Mouse (Mus musculus) liver, embryonic 14.5 days (tissue): Measurements from ENCODE around the gene Med24. TPM values are rescaled to one million over a fixed set of nuclear protein-coding genes. Genes with fewer than 3 reads are reported as not detected.
"Not testable (repeated sequence)": the region's sequence is repeated elsewhere in the genome, so short reads cannot be mapped to it uniquely, and the experiment has no call there.

ENCODE experiments used
- ATAC-seq: fragments of 200-750 bp; cut with Nextera tagmentation; 2 replicates; pipeline ENCODE4 v1.8.0; 2017; ENCODE audit warnings: moderate number of reproducible peaks, mild to moderate bottlenecking, moderate library complexity; ENCODE audit not compliant: insufficient read depth
- DNase-seq, 3 experiments: peaks; one replicate each; pipeline ENCODE4 v3.0.0-alpha.2; 2012 to 2013; ENCODE audit warnings: low read depth in 3 of 3, low spot score in 3 of 3
- H3K27ac ChIP-seq: fragments of 300-500 bp; sonication (generic); 2 replicates; pipeline ENCODE4 v1.5.1; 2014; ENCODE audit warnings: moderate library complexity, mild to moderate bottlenecking, control low read depth, inconsistent platforms
- H3K27me3 ChIP-seq: fragments of 300-500 bp; sonication (generic); 2 replicates; pipeline ENCODE4 v1.6.1; 2014; ENCODE audit warnings: mild to moderate bottlenecking, low read length, moderate library complexity; ENCODE audit not compliant: control insufficient read depth, insufficient read depth
- H3K36me3 ChIP-seq: fragments of 300-500 bp; sonication (generic); replicated peaks from 2 replicates; pipeline ENCODE4 v1.6.1; 2014; ENCODE audit warnings: low read depth; ENCODE audit not compliant: control insufficient read depth, insufficient read depth
- H3K4me1 ChIP-seq, 2 experiments: fragments of 200-500 bp in 1 of 2; fragments of 300-500 bp in 1 of 2; sonication (generic) in 1 of 2; replicated peaks; 2 replicates each; pipeline ENCODE4 v1.6.1; 2012 to 2014; ENCODE audit warnings: antibody characterized with exemption in 1 of 2, inconsistent platforms in 1 of 2, low read length in 1 of 2; ENCODE audit not compliant: control insufficient read depth in 2 of 2, insufficient read depth in 2 of 2
- H3K4me2 ChIP-seq: fragments of 300-500 bp; sonication (generic); 2 replicates; pipeline ENCODE4 v1.6.1; 2014; ENCODE audit warnings: low read depth, mild to moderate bottlenecking, control low read depth, moderate library complexity
- H3K4me3 ChIP-seq, 2 experiments: fragments of 200-500 bp in 1 of 2; fragments of 300-500 bp in 1 of 2; sonication (generic) in 1 of 2; 2 replicates each; pipeline ENCODE4 v1.5.1; 2012 to 2014; ENCODE audit warnings: low read depth in 2 of 2, low read length in 2 of 2, mild to moderate bottlenecking in 2 of 2, control low read depth in 1 of 2, inconsistent platforms in 1 of 2, moderate library complexity in 1 of 2; ENCODE audit not compliant: insufficient read depth in 1 of 2
- H3K9ac ChIP-seq: fragments of 300-500 bp; sonication (generic); replicated peaks from 2 replicates; pipeline ENCODE4 v1.6.1; 2014; ENCODE audit warnings: mild to moderate bottlenecking, control low read depth, moderate library complexity
- H3K9me3 ChIP-seq: fragments of 300-500 bp; sonication (generic); 2 replicates; pipeline ENCODE4 v1.6.1; 2016; ENCODE audit warnings: low read length, mixed read lengths; ENCODE audit not compliant: control insufficient read depth
- CTCF ChIP-seq: IDR thresholded peaks from 2 replicates; pipeline ENCODE4 v1.5.1; 2016; ENCODE audit warnings: antibody characterized with exemption, low read depth, control low read depth
- EP300 ChIP-seq: IDR thresholded peaks from 2 replicates; pipeline ENCODE4 v1.6.1; 2016; ENCODE audit warnings: antibody characterized with exemption, low read depth
- WGBS: fragments of 180-500 bp; shearing (Covaris S2); extraction: QIAGEN DNeasy Blood & Tissue Kit; methylation state at CpG from one replicate; pipeline ENCODE4 v1.1.7; 2014; ENCODE audit not compliant: insufficient replicate concordance; 5-methylcytosine and 5-hydroxymethylcytosine counted together
- polyA plus RNA-seq, 2 experiments: library from polyadenylated mRNA; depleted of rRNA in 1 of 2; stranded (reverse) in 1 of 2; unstranded in 1 of 2; fragments of >200 nt; fragmentation: Nextera tagmentation in 1 of 2; extraction: Ambion mirVana in 1 of 2; gene quantifications; 2 replicates each; pipeline versions ENCODE4 v1.2.1 to v1.2.3; 2012 to 2014

The Med24 gene
- polyA plus RNA-seq, 2 experiments: 21.3 to 25.0 TPM

DNA sequence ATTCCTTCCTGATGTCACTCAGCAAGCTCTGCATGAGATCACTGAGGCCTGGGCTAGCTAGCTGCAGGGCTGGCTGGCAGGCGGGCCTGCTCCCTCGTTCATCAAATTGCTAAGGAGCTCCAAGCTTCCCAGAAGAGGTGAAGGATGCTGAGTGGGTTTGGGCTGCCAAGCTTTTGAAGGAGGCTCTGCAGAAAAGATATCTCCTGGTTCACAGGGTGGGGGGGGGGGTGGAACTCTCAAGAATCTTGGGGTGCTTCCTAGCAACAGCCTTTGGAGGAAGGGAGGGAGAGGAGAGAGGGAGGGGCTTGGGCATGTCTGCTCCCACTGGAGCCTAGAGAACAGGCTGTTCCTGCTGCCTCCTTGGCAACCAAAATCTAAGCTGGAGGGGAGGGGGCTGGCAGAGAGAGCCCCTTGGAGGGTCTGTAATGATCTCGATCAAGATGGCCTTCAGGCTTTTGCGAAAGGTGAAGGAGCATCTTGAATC, 9.2 kb upstream of the Med24 start:
- WGBS: 43% methylated on average over 4 of the region's 4 CpGs
- Histone ChIP-seq H3K36me3 (no peaks in the 10 kb centered on the region), H3K9me3 (peaks cover 4% of the 10 kb centered on the region), H3K4me3 (no peak overlapping the region), H3K4me2 (peak overlapping the region; percentile 25; the same call in 1 of the 2 replicates), H3K4me1 (peaks cover 26 to 33% of the 10 kb centered on the region in 2 experiments), H3K27me3 (no peaks in the 10 kb centered on the region), H3K27ac (no peak overlapping the region), H3K9ac (no peak overlapping the region)
- no peak for DNase-seq
- TF ChIP-seq CTCF (no peak), EP300 (no peak)
- no peak for ATAC-seq

DNA sequence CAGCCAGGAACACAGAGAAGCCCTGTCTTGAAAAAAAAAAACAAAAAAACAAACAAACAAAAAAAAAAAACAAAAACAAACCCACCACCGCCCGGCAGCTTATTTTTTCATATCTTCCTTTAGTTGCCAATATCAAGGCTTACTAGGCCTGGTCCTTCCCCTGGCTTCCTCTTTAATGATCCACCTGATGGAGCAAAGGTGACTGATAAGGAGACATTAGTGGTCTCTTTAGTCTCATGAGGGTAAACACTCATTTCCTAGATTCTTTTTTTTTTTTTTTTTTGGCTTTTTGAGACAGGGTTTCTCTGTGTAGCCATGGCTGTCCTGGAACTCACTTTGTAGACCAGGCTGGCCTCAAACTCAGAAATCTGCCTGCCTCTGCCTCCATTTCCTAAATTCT, 8.0 kb upstream of the Med24 start:
- not testable (repeated sequence) for DNase-seq, ATAC-seq, H3K27me3 ChIP-seq, H3K9me3 ChIP-seq, H3K36me3 ChIP-seq, H3K27ac ChIP-seq, H3K9ac ChIP-seq, H3K4me3 ChIP-seq, H3K4me2 ChIP-seq
- WGBS: 59% methylated on average over 2 of the region's 2 CpGs
- H3K4me1 ChIP-seq: peaks cover 17 to 24% of the 10 kb centered on the region in 2 experiments

DNA sequence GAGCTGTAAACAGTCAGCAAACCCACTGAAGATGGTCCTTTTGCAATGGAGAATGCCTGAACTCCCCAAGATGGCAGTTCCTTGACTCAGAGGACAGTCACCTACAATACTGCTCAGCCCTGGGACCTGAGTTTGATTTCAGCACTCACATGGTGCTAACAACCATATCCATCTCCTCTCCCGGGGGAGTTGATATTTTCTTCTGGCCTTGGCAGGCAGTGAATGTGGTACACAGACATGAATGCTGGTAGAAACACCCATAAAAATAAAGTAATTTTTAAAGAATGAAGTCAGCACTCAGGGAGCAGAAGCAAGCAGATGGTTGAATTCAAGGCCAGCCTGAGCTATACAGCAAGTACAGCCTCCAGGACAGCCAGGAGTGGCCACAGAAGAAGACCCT, 6.9 kb upstream of the Med24 start:
- ATAC-seq: no peak
- Histone ChIP-seq H3K4me3 (no peak overlapping the region), H3K4me2 (no peak overlapping the region), H3K27ac (no peak overlapping the region), H3K4me1 (peaks cover 17 to 22% of the 10 kb centered on the region in 2 experiments), H3K9me3 (peaks cover 4% of the 10 kb centered on the region), H3K9ac (no peak overlapping the region), H3K36me3 (no peaks in the 10 kb centered on the region), H3K27me3 (no peaks in the 10 kb centered on the region)
- whole genome bisulfite sequencing: 76% methylated on average over 1 of the region's 1 CpGs
- TF ChIP-seq CTCF: no peak
- TF ChIP-seq EP300: no peak
- DNase-seq: no peak

DNA sequence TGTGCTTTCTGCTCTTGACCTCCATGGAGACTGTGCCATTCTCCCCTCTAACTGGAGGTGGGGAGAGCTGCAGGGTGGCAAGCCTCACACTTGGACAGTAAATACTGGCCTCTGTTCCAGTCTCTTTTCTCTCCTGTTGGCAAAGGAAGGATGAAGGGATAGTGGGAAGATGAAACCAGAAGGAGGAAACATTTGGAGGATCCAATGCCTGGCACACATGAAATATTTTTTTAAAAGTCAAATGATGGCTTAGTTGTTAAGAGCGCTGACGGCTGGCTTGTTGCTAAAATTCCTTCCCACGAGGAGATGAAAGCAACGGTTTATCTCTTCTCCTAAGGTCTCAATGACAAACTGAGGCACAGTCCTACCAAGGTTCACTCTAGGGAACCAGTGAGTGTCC, 5.9 kb upstream of the Med24 start:
- no peak for DNase-seq
- H3K9me3 ChIP-seq: peaks cover 4% of the 10 kb centered on the region
- no peaks in the 10 kb centered on the region for H3K36me3 ChIP-seq
- no peak overlapping the region for H3K9ac ChIP-seq
- WGBS: 82% methylated on average over 4 of the region's 4 CpGs
- no peak overlapping the region for H3K4me3 ChIP-seq
- no peak for TF ChIP-seq CTCF
- no peak for TF ChIP-seq EP300
- peaks cover 15 to 16% of the 10 kb centered on the region in 2 experiments for H3K4me1 ChIP-seq
- H3K27ac ChIP-seq: no peak overlapping the region
- no peak overlapping the region for H3K4me2 ChIP-seq
- H3K27me3 ChIP-seq: no peaks in the 10 kb centered on the region
- ATAC-seq: no peak

DNA sequence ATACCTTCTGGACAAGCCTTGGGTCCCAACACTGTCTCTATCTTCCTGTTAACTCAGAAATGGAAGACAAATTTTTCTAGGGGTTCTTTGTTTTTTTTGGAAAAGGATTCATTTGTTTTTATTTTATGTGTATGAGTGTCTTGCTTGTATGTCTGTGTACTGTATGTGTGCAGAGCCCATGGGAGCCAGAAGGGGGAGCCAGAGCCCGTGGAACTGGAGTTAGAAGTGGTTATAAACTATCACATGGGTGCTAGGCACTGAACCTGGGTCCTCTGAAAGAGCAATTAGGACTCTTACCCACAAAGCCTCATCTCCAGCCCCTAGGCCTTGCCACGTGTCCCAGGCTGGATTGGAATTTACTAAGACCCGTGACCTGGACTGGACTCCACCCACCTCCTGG, 4.8 kb upstream of the Med24 start:
- Histone ChIP-seq H3K4me2 (no peak overlapping the region), H3K4me3 (no peak overlapping the region), H3K27ac (no peak overlapping the region), H3K9me3 (peaks cover 4% of the 10 kb centered on the region), H3K36me3 (no peaks in the 10 kb centered on the region), H3K27me3 (no peaks in the 10 kb centered on the region), H3K4me1 (peaks cover 7 to 8% of the 10 kb centered on the region in 2 experiments), H3K9ac (no peak overlapping the region)
- 59% methylated on average over 3 of the region's 3 CpGs for WGBS
- ATAC-seq: no peak
- DNase-seq: no peak
- peak; percentile 60 for TF ChIP-seq CTCF
- TF ChIP-seq EP300: no peak
